Mouse (Mus musculus): ENCODE results near the gene Cacna1c.

Gene Cacna1c

DNA sequence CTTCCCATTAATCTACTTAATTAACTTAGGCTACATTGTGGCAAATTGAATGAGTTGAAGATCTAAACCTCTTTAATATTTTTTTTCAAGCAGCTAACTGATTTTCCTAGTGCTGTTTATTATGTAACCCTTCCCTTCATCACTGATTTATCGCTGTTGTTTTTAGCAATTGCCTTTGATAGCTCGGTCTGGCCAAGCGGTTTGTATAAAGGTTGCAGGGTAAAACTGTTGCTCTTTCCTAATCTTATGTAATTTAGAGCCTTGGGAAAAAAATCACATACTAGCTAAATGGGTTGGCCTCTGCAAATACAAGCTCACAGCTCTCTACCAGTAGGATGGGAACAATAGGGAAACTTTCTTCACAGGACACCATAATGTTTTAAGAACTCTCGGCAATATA is 306.8 kb downstream of the Cacna1c start:
- DNase-seq, result no peak

DNA sequence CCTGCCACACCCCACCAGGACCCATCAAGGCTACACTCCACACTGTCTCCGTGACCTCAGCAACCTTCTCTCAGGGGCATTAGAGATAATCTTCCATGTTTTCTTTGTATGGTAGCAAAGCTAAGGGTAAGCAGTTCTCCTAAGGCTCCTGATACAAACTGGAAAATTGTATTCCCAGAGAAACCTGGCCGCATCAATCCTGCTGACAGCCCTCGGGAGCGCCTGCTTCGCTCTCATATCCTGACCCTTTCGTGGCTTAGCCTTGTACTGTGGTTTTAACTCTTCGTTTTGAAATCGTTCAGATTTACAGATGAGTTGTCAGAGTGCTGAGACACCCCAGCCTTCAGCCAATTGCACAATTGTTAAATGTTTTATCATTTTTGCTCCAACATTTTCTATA is 309.2 kb downstream of the Cacna1c start:
- DNase-seq, result no peak

DNA sequence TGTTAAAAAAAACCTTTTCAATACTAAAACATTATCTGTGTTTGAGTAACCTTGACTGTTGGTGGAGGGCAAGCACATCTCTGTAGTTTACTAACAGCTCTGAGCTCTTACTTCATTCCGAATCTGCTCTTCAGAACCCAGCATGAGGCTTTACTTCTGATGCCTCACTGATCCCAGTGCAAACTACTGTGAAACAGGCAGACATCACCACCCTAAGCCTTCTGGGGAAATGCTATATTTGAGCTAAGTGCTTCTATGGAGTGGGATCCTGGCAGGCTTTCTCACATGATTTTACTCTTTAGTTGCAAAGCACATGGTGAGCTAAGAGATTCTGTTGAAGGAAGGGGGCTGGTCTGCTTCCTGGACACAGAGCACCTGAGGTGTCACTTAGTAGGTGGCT is 311.3 kb downstream of the Cacna1c start:
- no peak for DNase-seq

DNA sequence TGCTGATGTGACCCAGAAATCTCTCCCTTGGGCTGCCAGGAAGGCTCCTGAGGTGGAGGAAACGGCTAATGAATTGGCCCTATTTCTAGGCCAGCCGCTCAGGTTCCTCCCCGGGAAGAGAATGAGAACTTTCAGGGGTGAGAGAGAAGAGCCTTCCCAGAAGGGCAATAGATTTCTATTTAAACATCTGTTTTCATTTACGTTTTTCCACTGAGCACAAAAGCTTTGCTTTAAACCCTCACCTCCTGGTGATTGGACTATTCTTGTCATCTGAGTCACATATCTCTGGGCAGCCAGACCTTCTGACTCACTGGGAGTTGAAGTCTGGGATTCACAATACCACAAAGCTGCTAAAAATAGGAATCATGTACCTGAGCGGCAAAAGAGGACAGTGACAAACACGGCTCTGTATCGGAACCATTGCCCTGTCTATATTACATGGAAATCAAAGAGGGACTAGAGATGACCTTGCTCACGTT is 312.1 kb downstream of the Cacna1c start:
- DNase-seq, result no peak

DNA sequence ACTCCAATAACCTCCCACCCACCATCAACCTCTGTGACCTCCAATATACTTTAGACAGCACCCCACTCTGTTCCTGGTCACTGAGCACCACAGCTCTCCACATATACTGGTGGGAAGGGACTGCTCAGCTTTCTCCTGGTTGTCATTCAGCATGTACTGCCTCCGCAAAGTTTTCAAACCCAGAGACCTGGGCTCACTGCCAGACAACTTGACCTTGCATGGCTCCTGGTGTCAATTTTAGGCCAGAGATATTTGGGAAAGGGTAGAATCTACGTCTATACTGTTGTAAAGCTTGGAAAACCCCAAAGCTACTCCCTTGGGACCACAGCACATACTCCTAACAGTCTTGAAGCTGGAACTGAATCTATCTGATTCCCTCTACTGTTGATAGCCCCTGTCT is 320.0 kb downstream of the Cacna1c start:
- no peak for DNase-seq

DNA sequence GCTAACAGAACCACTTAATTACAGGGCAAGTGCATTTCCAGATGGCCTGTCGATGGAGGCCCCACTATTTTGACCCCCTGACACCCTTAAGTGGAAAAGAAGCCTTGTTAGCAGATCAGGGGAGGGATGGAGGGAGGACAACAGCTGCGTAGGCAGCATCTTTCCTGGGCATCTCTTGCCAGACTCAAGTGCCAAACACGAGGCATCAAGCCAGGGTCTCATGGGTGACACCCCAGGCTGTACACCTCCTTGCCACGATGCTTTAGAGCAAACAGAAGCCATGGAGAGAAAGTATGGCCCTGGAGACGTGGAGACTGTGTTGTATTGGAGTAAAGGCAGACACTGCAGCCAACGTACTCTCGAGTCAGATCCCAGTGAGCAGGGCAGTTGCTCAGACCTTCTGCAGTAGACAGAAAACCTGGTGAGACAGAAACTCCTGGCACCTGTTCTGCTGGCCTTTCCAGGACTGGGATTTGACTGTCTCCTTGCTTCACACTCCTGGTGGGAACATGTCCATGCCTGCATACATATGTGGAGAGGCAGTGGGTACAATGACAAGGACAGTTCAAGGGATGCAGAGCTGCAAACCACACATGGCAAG is 325.9 kb downstream of the Cacna1c start:
- DNase-seq, result peak; percentile 47

DNA sequence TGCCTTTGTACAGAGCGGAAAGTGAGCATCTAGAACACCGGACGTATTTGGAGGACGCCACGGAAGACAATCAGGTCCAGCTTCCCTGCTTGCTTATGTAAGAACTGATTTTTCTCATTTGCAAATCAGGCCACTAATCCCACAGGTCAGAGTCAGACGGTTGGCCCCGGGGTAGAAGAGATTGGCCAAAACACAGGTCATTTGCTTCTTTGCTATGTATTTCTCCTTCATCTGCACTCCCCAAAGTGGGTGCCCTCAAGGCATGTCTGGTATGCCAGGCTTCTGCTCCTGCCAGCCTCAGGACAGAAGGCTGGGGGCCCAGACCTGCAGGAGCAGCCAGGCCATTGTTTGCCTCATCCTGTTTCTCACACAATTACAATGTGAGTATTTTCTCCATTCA is 328.8 kb downstream of the Cacna1c start:
- no peak for DNase-seq

DNA sequence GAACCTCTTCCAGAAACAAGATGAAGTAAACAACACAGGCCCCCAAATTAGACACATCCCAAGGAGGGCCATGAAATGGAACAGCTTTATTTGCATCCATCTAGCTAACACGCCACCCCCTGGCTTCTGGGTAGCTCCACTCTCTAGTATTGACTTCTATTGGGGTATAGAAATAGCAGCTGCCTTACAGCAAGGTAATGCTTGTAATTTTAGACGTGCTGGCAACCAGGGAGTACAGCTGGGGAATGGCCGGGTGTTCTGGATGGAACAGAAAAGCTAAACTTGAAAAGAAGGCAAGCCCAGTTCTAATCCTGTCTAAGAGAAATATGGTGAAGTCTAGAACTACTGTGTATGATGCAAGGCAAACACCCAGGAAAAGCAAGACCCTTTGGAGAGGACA is 329.3 kb downstream of the Cacna1c start:
- DNase-seq, result no peak

DNA sequence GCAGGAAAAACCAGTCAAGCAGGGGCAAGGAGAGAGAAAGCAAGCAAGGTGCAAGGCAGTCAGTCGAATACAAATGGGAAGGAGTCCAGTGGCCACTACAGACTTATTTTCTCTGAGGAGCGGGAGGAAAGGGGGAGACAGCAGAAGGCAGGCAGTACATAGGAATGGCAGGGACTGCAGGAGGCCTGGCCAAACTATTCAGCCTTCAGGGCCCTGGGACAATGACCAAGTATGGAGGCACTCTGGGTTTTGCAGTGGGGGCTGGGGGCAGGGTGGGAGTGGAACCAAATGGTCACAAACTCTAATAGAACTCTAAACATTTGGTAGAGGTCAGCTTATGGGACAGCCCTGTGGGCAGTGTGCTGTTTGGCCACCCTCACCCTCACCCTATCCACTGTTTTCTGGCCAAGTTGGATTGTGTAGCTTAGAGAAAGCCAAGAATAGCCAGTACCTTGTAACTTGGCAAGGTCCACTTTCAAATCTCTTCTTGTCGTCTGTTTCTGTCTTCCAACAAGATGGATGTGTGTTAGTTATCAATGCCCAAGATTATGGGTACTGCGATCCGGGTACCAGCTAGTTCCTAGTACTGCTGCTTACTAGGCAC is 330.3 kb downstream of the Cacna1c start:
- DNase-seq, result no peak

DNA sequence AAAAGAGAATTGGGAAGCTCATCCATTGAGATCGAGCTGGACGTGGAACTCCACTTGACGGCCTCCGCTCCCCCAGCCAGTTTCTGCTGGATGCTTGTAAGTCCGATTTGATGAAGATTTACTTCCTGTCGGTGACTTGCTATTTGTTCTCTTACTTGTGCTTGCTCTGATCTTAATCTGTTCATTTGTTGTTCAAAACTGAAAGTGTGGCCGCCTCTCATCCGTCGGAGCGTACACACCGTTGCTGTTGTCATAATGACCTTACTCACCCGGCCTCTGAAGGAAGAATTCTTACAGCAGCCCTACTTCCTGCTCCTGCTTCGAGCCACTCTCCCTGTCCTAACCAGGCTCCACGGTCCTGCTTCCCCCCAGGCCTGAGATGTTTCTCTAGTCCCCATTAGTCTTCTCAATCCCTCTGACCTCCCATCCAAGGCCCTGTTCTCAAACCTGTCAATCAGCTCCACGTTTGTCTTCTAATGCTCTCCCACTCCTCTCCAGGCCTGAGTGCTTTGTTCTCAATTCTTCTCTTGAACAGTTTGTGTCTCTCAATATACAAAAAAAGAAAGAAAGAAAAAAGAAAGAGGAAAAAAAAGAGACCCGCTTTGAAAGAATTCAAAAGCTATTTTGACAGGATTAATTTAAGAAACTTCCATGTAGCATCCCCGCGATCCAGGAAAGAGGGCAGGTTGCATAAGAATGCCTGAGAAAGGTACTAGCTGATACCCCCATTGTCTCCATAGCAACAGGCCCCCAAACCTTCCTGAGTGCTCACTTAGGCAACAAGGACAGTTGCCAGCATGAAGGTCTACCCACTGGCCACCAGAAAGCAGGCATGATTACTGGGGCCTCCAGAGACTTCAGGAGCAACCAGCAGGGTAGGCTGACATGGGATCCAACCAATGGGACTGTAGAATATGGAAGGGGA is 331.3 kb downstream of the Cacna1c start:
- DNase-seq, result no peak

DNA sequence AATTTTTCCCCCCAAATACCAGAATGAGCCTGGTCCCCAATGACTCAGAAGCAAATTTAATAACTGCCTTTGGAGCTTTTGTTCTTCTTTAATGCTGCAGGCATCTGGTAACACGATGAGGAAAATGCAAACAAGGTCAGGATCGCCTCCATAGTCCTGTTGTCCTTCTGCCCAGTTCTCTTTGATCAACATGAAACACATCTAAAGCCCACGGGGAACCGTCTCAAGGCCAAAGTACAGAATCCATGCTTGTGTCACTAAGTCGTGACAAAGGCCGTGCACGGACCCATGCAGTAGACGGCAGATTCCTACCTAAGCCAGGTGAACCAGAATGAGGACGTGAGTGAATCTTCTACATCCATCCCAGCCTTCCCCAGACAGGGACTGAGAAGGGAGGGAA is 333.5 kb downstream of the Cacna1c start:
- no peak for DNase-seq

DNA sequence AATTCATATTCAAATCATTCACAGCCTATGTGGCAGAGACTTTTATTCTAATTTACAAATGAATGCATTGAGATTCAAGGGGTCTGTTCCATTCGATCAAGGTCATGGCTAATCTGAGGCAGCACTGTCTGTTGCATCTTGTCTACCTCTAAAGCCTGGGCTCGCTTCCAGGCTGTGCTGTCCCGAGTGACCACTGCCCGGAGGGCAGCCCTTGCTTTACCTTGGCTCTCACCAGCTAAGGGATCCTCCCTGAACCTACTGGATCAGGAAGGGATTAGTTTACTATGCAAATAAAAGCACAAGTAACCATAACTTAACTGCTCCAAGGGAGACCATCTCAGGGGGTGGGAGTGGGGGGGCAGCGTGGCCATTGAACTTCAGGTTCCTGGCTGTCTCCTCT is 334.1 kb downstream of the Cacna1c start:
- no peak for DNase-seq

DNA sequence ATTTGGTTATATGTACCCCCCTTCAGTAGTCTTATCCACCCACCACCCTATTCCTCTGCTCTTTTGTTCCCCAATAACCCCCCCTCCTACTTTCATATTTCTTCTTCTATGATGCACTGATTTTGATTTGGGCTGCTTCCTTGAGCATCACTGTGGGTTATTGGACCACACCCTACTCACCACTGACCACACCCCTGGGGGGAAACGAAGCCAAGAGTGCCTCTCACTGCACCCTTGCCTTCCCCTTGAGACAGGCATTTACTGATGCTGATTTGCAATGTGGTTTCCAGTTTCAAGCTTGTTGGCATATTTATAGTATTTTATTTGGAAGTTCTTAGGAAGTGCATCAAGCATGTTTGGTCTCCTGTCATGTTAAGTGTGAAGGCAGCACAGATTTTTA is 337.8 kb downstream of the Cacna1c start:
- DNase-seq, result no peak

DNA sequence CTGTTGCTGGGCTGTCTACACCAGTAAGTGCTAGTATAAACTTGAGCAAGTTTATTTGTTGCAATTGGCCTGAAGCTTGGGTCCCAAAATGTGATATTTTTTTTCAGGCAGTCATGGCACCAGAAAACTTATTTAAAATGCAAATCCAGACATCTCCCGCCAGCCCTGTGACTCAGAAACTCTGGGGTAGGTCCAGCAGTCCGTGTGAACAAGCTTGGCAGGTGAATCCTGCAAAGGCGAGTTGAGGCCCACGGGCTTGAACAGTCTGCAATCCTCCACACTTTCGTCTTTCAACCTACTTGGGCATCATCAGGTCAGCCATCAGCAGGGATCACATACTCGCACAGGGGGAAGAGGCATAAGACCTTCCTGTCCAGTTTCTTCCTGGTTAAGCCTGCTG is 344.1 kb downstream of the Cacna1c start:
- no peak for DNase-seq

DNA sequence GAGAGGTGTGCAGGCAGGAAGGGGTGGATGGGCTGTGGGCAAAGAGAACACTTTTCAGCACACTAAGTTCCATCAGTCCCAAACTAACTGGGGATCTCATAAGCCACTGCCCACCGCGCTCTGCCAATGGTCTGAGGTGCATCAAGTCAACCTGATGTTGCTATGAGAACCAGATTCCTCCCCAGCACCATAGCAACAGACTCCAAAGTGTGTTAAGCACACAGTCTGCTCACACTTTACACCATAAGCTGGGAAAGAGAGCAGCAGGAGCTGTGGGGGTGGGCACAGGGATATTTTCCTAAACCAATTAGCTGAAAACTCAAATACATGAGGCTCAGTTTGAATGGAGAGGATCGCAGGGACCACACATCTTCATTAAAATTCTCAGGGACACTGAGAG is 345.1 kb downstream of the Cacna1c start:
- no peak for DNase-seq

DNA sequence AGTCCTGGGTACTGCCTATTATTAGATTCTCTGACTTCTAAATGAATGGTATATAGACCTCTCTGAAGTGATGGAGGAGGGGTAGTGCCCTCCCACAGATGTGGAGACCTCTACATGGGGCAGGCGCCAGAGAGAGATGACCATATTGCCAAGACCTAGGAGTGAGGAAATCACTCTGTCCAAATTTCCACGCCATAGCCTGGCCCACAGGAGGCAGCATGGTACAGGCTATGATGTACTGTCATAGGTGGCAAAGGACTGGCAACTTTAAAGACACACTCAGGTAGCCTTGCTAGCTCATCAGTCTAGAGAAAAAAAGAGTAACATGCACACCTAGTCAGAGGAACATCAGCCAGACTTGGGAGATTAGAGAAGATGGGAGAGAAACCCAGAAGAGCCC is 347.6 kb downstream of the Cacna1c start:
- DNase-seq, result no peak

DNA sequence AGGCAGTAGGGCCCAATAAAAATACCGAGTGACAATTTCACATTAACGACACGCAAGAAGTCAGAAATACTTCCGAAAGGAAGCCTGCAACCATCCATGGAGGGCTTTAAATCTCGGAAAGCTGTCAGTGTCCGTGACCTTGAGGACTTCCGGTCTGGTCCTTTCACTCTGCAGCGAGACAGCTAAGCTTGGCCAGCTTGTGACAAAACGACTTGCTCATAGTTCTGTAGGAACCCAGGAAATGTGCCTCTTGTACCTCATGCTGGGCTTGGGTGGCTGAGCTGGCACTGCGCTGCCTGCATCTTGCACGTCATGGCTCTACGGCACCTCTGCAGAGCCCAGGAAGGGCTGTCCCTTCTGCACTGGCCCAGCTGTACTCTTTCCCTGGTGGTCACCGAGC is 348.5 kb downstream of the Cacna1c start:
- DNase-seq, result no peak

DNA sequence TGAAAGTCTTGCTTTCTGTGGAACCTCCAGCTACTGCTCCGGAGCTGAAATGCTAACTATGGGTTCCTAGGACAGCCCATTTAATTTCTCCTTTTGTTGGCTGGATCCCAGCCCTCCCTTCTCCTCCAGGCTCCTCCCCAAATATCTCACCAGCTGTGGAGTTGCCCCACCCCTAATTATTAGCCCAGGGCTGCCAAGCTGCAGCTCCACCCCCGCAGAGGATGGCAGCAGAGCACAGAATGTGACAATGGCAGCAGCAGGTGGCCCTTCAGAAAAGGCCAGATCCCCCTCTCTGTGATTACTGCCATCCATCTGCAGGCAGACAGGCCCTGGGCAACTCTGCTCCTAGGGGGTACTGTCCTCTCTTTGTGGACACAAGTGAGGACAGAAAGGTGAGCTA is 350.4 kb downstream of the Cacna1c start:
- DNase-seq, result no peak

DNA sequence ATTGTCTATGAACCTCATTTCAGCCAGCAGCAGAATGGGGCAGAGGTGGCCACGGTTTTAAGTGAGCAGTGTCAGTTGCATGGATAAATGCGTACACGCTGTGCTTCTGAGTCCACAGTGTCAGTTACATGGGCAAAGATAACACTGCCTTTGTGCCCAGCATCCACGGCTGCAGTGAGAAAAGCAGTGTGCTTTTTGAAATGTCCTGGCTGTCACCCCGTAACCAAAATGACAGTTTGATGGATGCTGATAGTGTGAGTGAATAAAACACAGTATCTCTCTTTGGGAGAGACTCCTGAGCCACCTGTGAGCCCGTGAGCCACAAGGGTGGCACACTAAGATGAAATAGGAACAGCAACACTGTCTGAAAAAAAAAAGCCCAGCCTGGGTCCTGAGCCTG is 351.0 kb downstream of the Cacna1c start:
- DNase-seq, result no peak

DNA sequence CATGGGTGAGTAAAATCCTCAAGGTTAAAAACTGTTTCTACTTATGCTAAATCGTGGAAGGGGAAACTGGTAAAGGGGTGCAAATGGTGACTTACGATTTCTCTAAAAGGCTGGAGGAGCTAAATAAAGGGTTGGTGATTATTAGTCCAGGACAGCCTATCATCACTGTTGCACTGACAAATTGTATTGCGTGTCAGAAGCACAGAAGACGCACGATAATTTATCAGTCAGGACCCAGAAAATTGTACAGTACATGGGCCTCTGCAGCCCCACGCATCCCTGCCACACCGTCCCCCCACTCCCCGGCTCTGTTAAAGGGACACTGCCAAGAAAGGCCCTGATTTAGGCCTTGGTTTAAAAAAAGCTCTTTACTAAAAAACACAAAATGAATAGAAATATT is 352.7 kb downstream of the Cacna1c start:
- no peak for DNase-seq

DNA sequence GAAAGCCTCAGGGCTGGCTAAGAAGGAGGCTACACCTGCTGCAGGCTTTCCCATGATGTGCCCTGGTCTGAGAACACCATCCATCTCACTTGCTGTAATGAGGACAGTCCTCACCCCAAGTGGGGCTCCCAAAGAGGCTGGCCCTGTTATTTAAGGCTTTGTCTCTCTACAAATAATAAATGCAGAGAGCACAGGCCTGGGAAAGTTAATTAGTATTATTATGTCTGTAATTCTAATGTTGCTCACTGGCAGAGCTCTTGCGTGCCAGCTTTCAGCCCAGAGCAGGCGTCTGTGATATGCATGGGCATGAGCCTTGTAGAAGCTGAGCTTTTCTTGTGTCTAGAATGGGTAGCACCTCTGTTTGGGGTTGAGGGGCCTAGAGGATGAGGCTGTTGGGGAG is 354.3 kb downstream of the Cacna1c start:
- no peak for DNase-seq

DNA sequence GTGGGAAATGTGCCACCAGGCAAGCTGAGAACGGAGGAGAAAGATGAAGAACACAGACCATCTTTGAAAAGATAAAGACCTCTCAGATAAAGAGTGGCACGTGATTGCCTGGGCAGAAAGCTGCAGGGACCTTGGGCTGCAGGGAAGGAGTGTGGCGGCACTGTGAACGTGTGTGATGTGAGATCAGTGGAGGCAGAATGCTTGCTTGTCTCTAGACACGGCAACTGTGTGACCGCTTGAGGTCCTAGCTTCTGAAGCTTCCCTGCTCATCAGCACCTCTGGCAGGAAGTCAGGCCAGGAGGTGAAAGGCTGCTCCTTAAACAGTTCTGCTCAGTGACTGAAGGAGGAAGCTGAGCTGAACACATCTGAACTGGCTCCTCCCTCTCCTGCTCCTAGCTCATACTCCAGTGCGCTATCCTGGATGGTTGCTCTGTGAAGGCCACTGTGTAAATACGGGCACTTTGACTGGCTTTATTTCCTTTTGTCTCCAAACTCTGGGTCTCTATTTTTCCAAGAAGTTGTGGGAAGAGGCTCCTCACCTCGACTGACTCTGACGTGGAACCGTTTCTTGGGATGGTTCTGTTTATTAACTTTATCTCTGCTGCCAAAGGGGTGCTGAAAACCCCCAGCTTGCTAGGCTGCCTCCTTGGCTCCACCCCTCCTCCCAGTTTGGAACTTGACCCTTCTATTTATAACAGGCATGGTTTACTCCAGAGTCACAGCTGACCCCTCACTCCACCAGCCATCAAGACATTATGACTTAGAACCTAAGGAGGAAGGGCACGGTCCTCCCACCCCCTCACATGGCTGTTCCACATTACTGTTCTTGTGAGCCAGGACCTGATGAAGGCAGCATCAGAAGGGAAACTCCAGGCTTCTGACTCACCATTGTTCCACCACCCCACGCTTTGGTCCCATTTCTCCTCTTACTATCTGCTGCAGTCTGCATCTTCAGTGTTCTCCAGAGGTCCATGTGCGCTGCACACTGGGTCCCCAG is 357.0 kb downstream of the Cacna1c start:
- no peak for DNase-seq

DNA sequence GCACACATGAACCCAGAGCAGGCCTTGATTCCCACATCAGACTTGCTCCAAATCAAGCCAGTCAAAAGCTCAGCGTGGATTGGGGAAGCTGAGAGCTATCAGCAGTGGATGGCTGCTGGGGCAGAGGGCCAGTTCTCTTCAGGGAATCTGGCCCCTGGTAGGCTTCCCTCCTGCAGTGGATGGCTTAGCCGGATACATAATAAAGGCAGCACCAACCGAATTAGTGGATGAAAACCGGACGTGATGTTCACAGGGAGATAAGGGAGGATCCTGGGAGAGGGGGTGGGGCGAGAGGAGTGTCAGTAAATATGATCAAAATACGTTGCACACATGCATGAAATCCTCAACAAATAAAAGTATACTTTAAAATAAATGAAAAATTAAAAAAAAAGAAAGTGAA is 359.5 kb downstream of the Cacna1c start:
- no peak for DNase-seq

Data from cerebellum, adult 11 months (tissue).